Mouse (Mus musculus): ENCODE results near the gene Scgb1b11.
"Not testable (repeated sequence)": the region's sequence is repeated elsewhere in the genome, so short reads cannot be mapped to it uniquely, and the experiment has no call there.

Scgb1b11 gene

DNA sequence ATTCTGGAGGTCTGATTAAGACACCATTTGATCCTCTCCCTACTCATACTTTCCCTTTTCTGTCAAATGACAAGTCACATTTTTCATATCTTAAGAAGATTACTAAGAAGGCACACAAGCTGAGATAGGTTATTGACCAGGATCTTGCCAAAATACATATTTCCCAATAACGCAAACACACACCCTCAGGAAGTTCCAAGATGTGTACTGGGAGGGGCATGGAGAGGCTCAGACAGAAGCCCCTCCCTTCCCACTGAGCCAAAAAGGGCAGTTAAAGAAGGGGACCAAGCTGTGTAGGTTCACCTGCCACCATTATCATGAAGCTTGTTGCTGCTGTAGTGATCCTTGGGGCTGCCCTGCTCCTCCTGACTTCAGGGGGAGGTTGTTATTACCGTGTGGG, at the start of gene Scgb1b11:
Scgb1b11 (plus strand) TSS at position 301 of the 400 bp plus-strand sequence.
- not testable (repeated sequence) for DNase-seq (ENCODE audit: low spot score)

GRCm38 (mm10) chr7:32211045-32211444, 11.6 kb upstream of the Scgb1b11 start, which contains the start of gene Scgb2b11:
TSS of gene Scgb2b11 (minus strand) at chr7:32211145.
- not testable (repeated sequence) for DNase-seq (ENCODE audit: low spot score)

Data from layer of hippocampus, adult 9-10 months (tissue).